Mouse (Mus musculus) liver, adult 2 months (tissue): ENCODE measurements around the gene Tmem121.

Source experiments
- CTCF ChIP-seq: fragments of 200-500 bp; IDR thresholded peaks from 2 replicates; pipeline ENCODE4 v1.5.1; 2011; ENCODE audit warnings: low read depth, low read length, control low read depth
- POLR2A ChIP-seq: fragments of 200-500 bp; IDR thresholded peaks from 2 replicates; pipeline ENCODE4 v1.6.1; 2011; ENCODE audit warnings: low read length, control low read depth; ENCODE audit not compliant: insufficient read depth; ENCODE audit errors: extremely low read depth

DNA sequence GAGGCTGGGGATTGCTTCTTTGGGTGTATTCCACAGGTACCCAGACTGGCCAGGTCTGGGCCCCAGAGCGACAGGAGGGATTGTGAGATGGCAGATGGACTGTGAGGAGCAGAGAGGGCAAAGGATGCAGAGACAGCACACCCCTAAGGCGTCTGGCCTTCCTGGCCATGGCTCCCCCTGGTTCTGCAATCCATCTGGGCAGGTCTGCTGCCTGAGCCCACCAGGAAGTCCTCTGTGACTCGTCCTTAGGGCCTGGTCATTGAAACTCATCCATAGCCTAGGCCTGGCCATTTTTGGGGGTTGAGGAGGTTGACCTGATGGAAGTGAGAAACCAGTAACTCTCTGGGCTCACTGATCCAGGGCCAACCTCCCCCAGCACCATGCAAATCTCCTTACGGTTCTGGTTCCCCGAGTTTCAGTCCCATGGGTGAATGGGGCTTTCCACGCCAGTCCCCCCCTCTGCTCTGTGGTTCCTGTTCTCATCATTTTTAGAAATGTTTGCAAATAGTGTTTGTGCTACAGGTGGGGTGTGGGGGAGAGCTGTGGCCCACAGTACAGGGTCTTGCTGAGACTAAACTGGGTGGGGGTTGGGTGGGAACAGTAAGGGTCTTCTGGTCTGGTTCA lies 42.4 kb downstream of the Tmem121 start:
- TF ChIP-seq CTCF (no peak), POLR2A (no peak)
